Mouse (Mus musculus): ENCODE measurements around the gene Cmc1. TPM values are rescaled to one million over a fixed set of nuclear protein-coding genes. Genes with fewer than 3 reads are reported as not detected.
"Not testable (repeated sequence)": the region's sequence is repeated elsewhere in the genome, so short reads cannot be mapped to it uniquely, and the experiment has no call there.

Gene Cmc1
- polyA plus RNA-seq, 1 experiment from 2014 or later: 37.5 TPM

- Histone ChIP-seq H3K27ac (ENCODE audit: low read depth, low read length) (no peak overlapping the region), H3K9me3 (ENCODE audit: control insufficient read depth, low read length) (no peaks in the 10 kb centered on the region), H3K27me3 (ENCODE audit: control insufficient read depth, insufficient read depth, low read length) (no peaks in the 10 kb centered on the region), H3K4me3 (ENCODE audit: low read depth, low read length) (no peak overlapping the region), H3K4me2 (ENCODE audit: low read depth, low read length, severe bottlenecking) (no peak overlapping the region), H3K9ac (ENCODE audit: low read length) (no peak overlapping the region), H3K4me1 (replicated peaks; ENCODE audit: control insufficient read depth, insufficient read depth, low read length) (no peaks in the 10 kb centered on the region), H3K36me3 (ENCODE audit: control insufficient read depth, insufficient read depth, low read length) (no peaks in the 10 kb centered on the region)
- 93% methylated on average over 3 of the region's 3 CpGs for WGBS
- ATAC-seq (replicated peaks; ENCODE audit: low FRiP score): no peak
- DNase-seq (ENCODE audit: low spot score): no peak
These were observed 7.3 kb upstream of the Cmc1 start for GRCm38 (mm10) chr9:118157234-118157633.

- no peaks in the 10 kb centered on the region for H3K36me3 ChIP-seq (ENCODE audit: control insufficient read depth, insufficient read depth, low read length)
- no peak for DNase-seq (ENCODE audit: low spot score)
- H3K4me1 ChIP-seq (replicated peaks; ENCODE audit: control insufficient read depth, insufficient read depth, low read length): no peaks in the 10 kb centered on the region
- H3K4me2 ChIP-seq (ENCODE audit: low read depth, low read length, severe bottlenecking): no peak overlapping the region
- H3K9ac ChIP-seq (ENCODE audit: low read length): no peak overlapping the region
- no peak for ATAC-seq (replicated peaks; ENCODE audit: low FRiP score)
- no peak overlapping the region for H3K27ac ChIP-seq (ENCODE audit: low read depth, low read length)
- 83% methylated on average over 5 of the region's 5 CpGs for WGBS
- no peaks in the 10 kb centered on the region for H3K9me3 ChIP-seq (ENCODE audit: control insufficient read depth, low read length)
- no peak overlapping the region for H3K4me3 ChIP-seq (ENCODE audit: low read depth, low read length)
- no peaks in the 10 kb centered on the region for H3K27me3 ChIP-seq (ENCODE audit: control insufficient read depth, insufficient read depth, low read length)
These were observed 4.7 kb upstream of the Cmc1 start for GRCm38 (mm10) chr9:118154666-118155065.

- DNase-seq (ENCODE audit: low spot score) (no peak), ATAC-seq (replicated peaks; ENCODE audit: low FRiP score) (no peak)
- WGBS: 94% methylated on average over 1 of the region's 1 CpGs
- Histone ChIP-seq H3K4me2 (ENCODE audit: low read depth, low read length, severe bottlenecking) (no peak overlapping the region), H3K9me3 (ENCODE audit: control insufficient read depth, low read length) (no peaks in the 10 kb centered on the region), H3K27me3 (ENCODE audit: control insufficient read depth, insufficient read depth, low read length) (no peaks in the 10 kb centered on the region), H3K9ac (ENCODE audit: low read length) (no peak overlapping the region), H3K4me1 (replicated peaks; ENCODE audit: control insufficient read depth, insufficient read depth, low read length) (0 out of 2 replicates have a peak, but pooled peaks cover 2% of the 10 kb centered on the region), H3K36me3 (ENCODE audit: control insufficient read depth, insufficient read depth, low read length) (no peaks in the 10 kb centered on the region), H3K4me3 (ENCODE audit: low read depth, low read length) (no peak overlapping the region), H3K27ac (ENCODE audit: low read depth, low read length) (no peak overlapping the region)
These were observed 1.2 kb upstream of the Cmc1 start for GRCm38 (mm10) chr9:118151221-118151507.

GRCm38 (mm10) chr9:118150429-118151220 is 648 bp upstream of the Cmc1 start:
- Histone ChIP-seq H3K27me3 (ENCODE audit: control insufficient read depth, insufficient read depth, low read length) (no peaks in the 10 kb centered on the region), H3K4me3 (ENCODE audit: low read depth, low read length) (peak overlapping the region; percentile 75; the same call in 1 of the 2 replicates), H3K4me2 (ENCODE audit: low read depth, low read length, severe bottlenecking) (peak overlapping the region; percentile 67; the same call in 1 of the 2 replicates), H3K27ac (ENCODE audit: low read depth, low read length) (no peak overlapping the region), H3K9ac (ENCODE audit: low read length) (no peak overlapping the region), H3K4me1 (replicated peaks; ENCODE audit: control insufficient read depth, insufficient read depth, low read length) (0 out of 2 replicates have a peak, but pooled peaks cover 2% of the 10 kb centered on the region), H3K9me3 (ENCODE audit: control insufficient read depth, low read length) (no peaks in the 10 kb centered on the region), H3K36me3 (ENCODE audit: control insufficient read depth, insufficient read depth, low read length) (no peaks in the 10 kb centered on the region)
- peak; percentile 60; the same call in 1 of the 2 replicates for ATAC-seq (replicated peaks; ENCODE audit: low FRiP score)
- 83% methylated on average over 20 of the region's 20 CpGs for WGBS
- peak; percentile 53 for DNase-seq (ENCODE audit: low spot score)

GRCm38 (mm10) chr9:118140356-118140755 is 9.6 kb downstream of the Cmc1 start:
- H3K27ac ChIP-seq (ENCODE audit: low read depth, low read length); ATAC-seq (replicated peaks; ENCODE audit: low FRiP score); DNase-seq (ENCODE audit: low spot score); H3K9ac ChIP-seq (ENCODE audit: low read length); H3K9me3 ChIP-seq (ENCODE audit: control insufficient read depth, low read length); H3K4me2 ChIP-seq (ENCODE audit: low read depth, low read length, severe bottlenecking); H3K4me1 ChIP-seq (replicated peaks; ENCODE audit: control insufficient read depth, insufficient read depth, low read length); H3K36me3 ChIP-seq (ENCODE audit: control insufficient read depth, insufficient read depth, low read length); H3K4me3 ChIP-seq (ENCODE audit: low read depth, low read length); H3K27me3 ChIP-seq (ENCODE audit: control insufficient read depth, insufficient read depth, low read length): not testable (repeated sequence)
- WGBS: 89% methylated on average over 2 of the region's 3 CpGs

GRCm38 (mm10) chr9:118110360-118110710 is 39.6 kb downstream of the Cmc1 start:
- Histone ChIP-seq H3K36me3 (ENCODE audit: control insufficient read depth, insufficient read depth, low read length) (no peaks in the 10 kb centered on the region), H3K27ac (ENCODE audit: low read depth, low read length) (no peak overlapping the region), H3K9me3 (ENCODE audit: control insufficient read depth, low read length) (no peaks in the 10 kb centered on the region), H3K4me1 (replicated peaks; ENCODE audit: control insufficient read depth, insufficient read depth, low read length) (no peaks in the 10 kb centered on the region), H3K9ac (ENCODE audit: low read length) (no peak overlapping the region), H3K4me2 (ENCODE audit: low read depth, low read length, severe bottlenecking) (no peak overlapping the region), H3K27me3 (ENCODE audit: control insufficient read depth, insufficient read depth, low read length) (no peaks in the 10 kb centered on the region; the same call in 1 of the 2 replicates), H3K4me3 (ENCODE audit: low read depth, low read length) (no peak overlapping the region)
- ATAC-seq (replicated peaks; ENCODE audit: low FRiP score): no peak
- DNase-seq (ENCODE audit: low spot score): no peak
- 76% methylated on average over 2 of the region's 2 CpGs for WGBS

GRCm38 (mm10) chr9:118109697-118110359 is 40.1 kb downstream of the Cmc1 start:
- Histone ChIP-seq H3K27me3 (ENCODE audit: control insufficient read depth, insufficient read depth, low read length) (no peaks in the 10 kb centered on the region; the same call in 1 of the 2 replicates), H3K9me3 (ENCODE audit: control insufficient read depth, low read length) (no peaks in the 10 kb centered on the region), H3K4me2 (ENCODE audit: low read depth, low read length, severe bottlenecking) (no peak overlapping the region), H3K9ac (ENCODE audit: low read length) (no peak overlapping the region), H3K4me1 (replicated peaks; ENCODE audit: control insufficient read depth, insufficient read depth, low read length) (no peaks in the 10 kb centered on the region), H3K27ac (ENCODE audit: low read depth, low read length) (no peak overlapping the region), H3K36me3 (ENCODE audit: control insufficient read depth, insufficient read depth, low read length) (no peaks in the 10 kb centered on the region), H3K4me3 (ENCODE audit: low read depth, low read length) (no peak overlapping the region)
- 84% methylated on average over 7 of the region's 7 CpGs for WGBS
- no peak for ATAC-seq (replicated peaks; ENCODE audit: low FRiP score)
- DNase-seq (ENCODE audit: low spot score): no peak

GRCm38 (mm10) chr9:118108527-118109011 is 41.4 kb downstream of the Cmc1 start:
- H3K4me1 ChIP-seq (replicated peaks; ENCODE audit: control insufficient read depth, insufficient read depth, low read length): no peaks in the 10 kb centered on the region
- H3K27ac ChIP-seq (ENCODE audit: low read depth, low read length): no peak overlapping the region
- H3K9ac ChIP-seq (ENCODE audit: low read length): no peak overlapping the region
- H3K36me3 ChIP-seq (ENCODE audit: control insufficient read depth, insufficient read depth, low read length): no peaks in the 10 kb centered on the region
- H3K9me3 ChIP-seq (ENCODE audit: control insufficient read depth, low read length): no peaks in the 10 kb centered on the region
- no peak overlapping the region for H3K4me3 ChIP-seq (ENCODE audit: low read depth, low read length)
- WGBS: 20% methylated on average over 4 of the region's 4 CpGs
- DNase-seq (ENCODE audit: low spot score): no peak
- ATAC-seq (replicated peaks; ENCODE audit: low FRiP score): peak; percentile 92
- no peaks in the 10 kb centered on the region; the same call in 1 of the 2 replicates for H3K27me3 ChIP-seq (ENCODE audit: control insufficient read depth, insufficient read depth, low read length)
- H3K4me2 ChIP-seq (ENCODE audit: low read depth, low read length, severe bottlenecking): no peak overlapping the region
